Mouse (Mus musculus) midbrain, embryonic 15.5 days (tissue): ENCODE measurements at regions not wholly inside any gene's neighbourhood (a gene's known extent, or its start where the extent isn't known, plus 50 kb on each side); places are given as distances from the start of the nearest gene placed in this dataset.

Experiments used
- ATAC-seq: fragments of 200-750 bp; cut with Nextera tagmentation; replicated peaks from 2 replicates; pipeline ENCODE4 v1.8.0; 2017; ENCODE audit warnings: moderate TSS enrichment
- H3K27ac ChIP-seq: fragments of 300-500 bp; sonication (generic); 2 replicates; pipeline ENCODE4 v1.5.1; 2015; ENCODE audit warnings: mild to moderate bottlenecking, inconsistent platforms
- H3K27me3 ChIP-seq: fragments of 300-500 bp; sonication (generic); replicated peaks from 2 replicates; pipeline ENCODE4 v1.6.1; 2015; ENCODE audit warnings: inconsistent platforms
- H3K36me3 ChIP-seq: fragments of 300-500 bp; sonication (generic); replicated peaks from 2 replicates; pipeline ENCODE4 v1.6.1; 2015; ENCODE audit warnings: inconsistent platforms
- H3K4me1 ChIP-seq: fragments of 300-500 bp; sonication (generic); 2 replicates; pipeline ENCODE4 v1.6.1; 2015; ENCODE audit warnings: inconsistent platforms
- H3K4me2 ChIP-seq: fragments of 300-500 bp; sonication (generic); 2 replicates; pipeline ENCODE4 v1.6.1; 2015; ENCODE audit warnings: inconsistent platforms, mild to moderate bottlenecking, moderate library complexity
- H3K4me3 ChIP-seq: fragments of 300-500 bp; sonication (generic); 2 replicates; pipeline ENCODE4 v1.5.1; 2015; ENCODE audit warnings: mild to moderate bottlenecking, inconsistent platforms
- H3K9ac ChIP-seq: fragments of 300-500 bp; sonication (generic); 2 replicates; pipeline ENCODE4 v1.6.1; 2015; ENCODE audit warnings: mild to moderate bottlenecking, inconsistent platforms
- H3K9me3 ChIP-seq: fragments of 300-500 bp; sonication (generic); 2 replicates; pipeline ENCODE4 v1.6.1; 2016; ENCODE audit warnings: inconsistent platforms
- WGBS: fragments of 180-500 bp; shearing (Covaris S2); methylation state at CpG from one replicate; pipeline ENCODE4 v1.1.7; 2015; ENCODE audit warnings: mixed read lengths; 5-methylcytosine and 5-hydroxymethylcytosine counted together

- 98% methylated on average over 2 of the region's 2 CpGs for WGBS
Observed at GRCm38 (mm10) chr1:23645093-23645492, 116.5 kb upstream of the B3gat2 start.

GRCm38 (mm10) chr1:23648875-23649506 is 112.6 kb upstream of the B3gat2 start:
- no peak overlapping the region for H3K27ac ChIP-seq
- H3K9ac ChIP-seq, result no peak overlapping the region
- no peaks in the 10 kb centered on the region for H3K27me3 ChIP-seq
- no peaks in the 10 kb centered on the region for H3K4me1 ChIP-seq
- no peaks in the 10 kb centered on the region for H3K9me3 ChIP-seq
- no peaks in the 10 kb centered on the region for H3K36me3 ChIP-seq
- 81% methylated on average over 7 of the region's 7 CpGs for WGBS
- no peak overlapping the region for H3K4me2 ChIP-seq
- ATAC-seq, result no peak
- no peak overlapping the region for H3K4me3 ChIP-seq

More at GRCm38 (mm10) chr1:23645093-23645492, 116.5 kb upstream of the B3gat2 start:
- H3K36me3 ChIP-seq, result no peaks in the 10 kb centered on the region
- H3K4me1 ChIP-seq, result no peaks in the 10 kb centered on the region
- no peak overlapping the region for H3K27ac ChIP-seq
- no peak overlapping the region for H3K4me2 ChIP-seq
- no peaks in the 10 kb centered on the region for H3K9me3 ChIP-seq
- no peak overlapping the region for H3K4me3 ChIP-seq
- ATAC-seq, result no peak
- H3K9ac ChIP-seq, result no peak overlapping the region
- no peaks in the 10 kb centered on the region for H3K27me3 ChIP-seq

- H3K9ac ChIP-seq, result no peak overlapping the region
- no peaks in the 10 kb centered on the region for H3K27me3 ChIP-seq
- H3K4me3 ChIP-seq, result no peak overlapping the region
- ATAC-seq, result no peak
- no peaks in the 10 kb centered on the region for H3K9me3 ChIP-seq
- H3K4me1 ChIP-seq, result no peaks in the 10 kb centered on the region
- no peaks in the 10 kb centered on the region for H3K36me3 ChIP-seq
- no peak overlapping the region for H3K4me2 ChIP-seq
- 66% methylated on average over 4 of the region's 4 CpGs for WGBS
- no peak overlapping the region for H3K27ac ChIP-seq
Observed at GRCm38 (mm10) chr1:23649886-23650285, 111.7 kb upstream of the B3gat2 start.

- no peaks in the 10 kb centered on the region for H3K9me3 ChIP-seq
- ATAC-seq, result no peak
- no peaks in the 10 kb centered on the region for H3K36me3 ChIP-seq
- H3K4me1 ChIP-seq, result peaks cover 9% of the 10 kb centered on the region; the same call in 1 of the 2 replicates
- no peak overlapping the region for H3K4me2 ChIP-seq
- H3K9ac ChIP-seq, result no peak overlapping the region
- H3K27me3 ChIP-seq, result no peaks in the 10 kb centered on the region
- no peak overlapping the region for H3K4me3 ChIP-seq
- WGBS, result 81% methylated on average over 4 of the region's 4 CpGs
- H3K27ac ChIP-seq, result no peak overlapping the region
Observed at GRCm38 (mm10) chr1:23653628-23654027, 107.9 kb upstream of the B3gat2 start.

- Histone ChIP-seq H3K27ac (peak overlapping the region; percentile 73), H3K4me2 (peak overlapping the region; percentile 39)
- 0 out of 2 replicates have a peak, but pooled peaks have one; percentile 22 for ATAC-seq
Observed at GRCm38 (mm10) chr1:23655768-23656167, 105.8 kb upstream of the B3gat2 start.

GRCm38 (mm10) chr1:23656302-23656701 is 105.3 kb upstream of the B3gat2 start:
- peak overlapping the region; percentile 39 for H3K4me2 ChIP-seq
- no peaks in the 10 kb centered on the region for H3K9me3 ChIP-seq
- 20% methylated on average over 12 of the region's 12 CpGs for WGBS
- no peaks in the 10 kb centered on the region for H3K36me3 ChIP-seq
- H3K4me3 ChIP-seq, result peak overlapping the region; percentile 6; the same call in 1 of the 2 replicates
- H3K27ac ChIP-seq, result peak overlapping the region; percentile 73
- H3K27me3 ChIP-seq, result no peaks in the 10 kb centered on the region
- H3K4me1 ChIP-seq, result peaks cover 9% of the 10 kb centered on the region; the same call in 1 of the 2 replicates
- H3K9ac ChIP-seq, result no peak overlapping the region
- ATAC-seq, result peak; percentile 89

More at GRCm38 (mm10) chr1:23655768-23656167, 105.8 kb upstream of the B3gat2 start:
- Histone ChIP-seq H3K27me3 (no peaks in the 10 kb centered on the region), H3K4me3 (no peak overlapping the region), H3K9me3 (no peaks in the 10 kb centered on the region), H3K9ac (no peak overlapping the region), H3K4me1 (peaks cover 9% of the 10 kb centered on the region; the same call in 1 of the 2 replicates), H3K36me3 (no peaks in the 10 kb centered on the region)
- WGBS, result 79% methylated on average over 1 of the region's 1 CpGs

GRCm38 (mm10) chr1:23656718-23657117 is 104.8 kb upstream of the B3gat2 start:
- H3K36me3 ChIP-seq, result no peaks in the 10 kb centered on the region
- H3K9ac ChIP-seq, result no peak overlapping the region
- no peak overlapping the region for H3K4me3 ChIP-seq
- peak overlapping the region; percentile 73 for H3K27ac ChIP-seq
- H3K4me2 ChIP-seq, result peak overlapping the region; percentile 39
- no peak; the same call in 1 of the 2 replicates for ATAC-seq
- H3K9me3 ChIP-seq, result no peaks in the 10 kb centered on the region
- 41% methylated on average over 8 of the region's 8 CpGs for WGBS
- H3K4me1 ChIP-seq, result peaks cover 9% of the 10 kb centered on the region; the same call in 1 of the 2 replicates
- no peaks in the 10 kb centered on the region for H3K27me3 ChIP-seq

- Histone ChIP-seq H3K27me3 (no peaks in the 10 kb centered on the region), H3K4me1 (no peaks in the 10 kb centered on the region), H3K4me2 (no peak overlapping the region), H3K9me3 (no peaks in the 10 kb centered on the region), H3K4me3 (no peak overlapping the region), H3K27ac (no peak overlapping the region), H3K9ac (no peak overlapping the region), H3K36me3 (no peaks in the 10 kb centered on the region)
- peak; percentile 63; the same call in 1 of the 2 replicates for ATAC-seq
- WGBS, result 60% methylated on average over 4 of the region's 4 CpGs
Observed at GRCm38 (mm10) chr1:23670514-23670913, 91.0 kb upstream of the B3gat2 start.

- WGBS, result 96% methylated on average over 6 of the region's 6 CpGs
- H3K27ac ChIP-seq, result no peak overlapping the region
- H3K9ac ChIP-seq, result no peak overlapping the region
- H3K36me3 ChIP-seq, result no peaks in the 10 kb centered on the region
- no peaks in the 10 kb centered on the region for H3K4me1 ChIP-seq
- no peak for ATAC-seq
- H3K27me3 ChIP-seq, result no peaks in the 10 kb centered on the region
- H3K4me3 ChIP-seq, result no peak overlapping the region
- H3K9me3 ChIP-seq, result no peaks in the 10 kb centered on the region
- no peak overlapping the region for H3K4me2 ChIP-seq
Observed at GRCm38 (mm10) chr1:23674357-23674756, 87.2 kb upstream of the B3gat2 start.

- no peaks in the 10 kb centered on the region for H3K27me3 ChIP-seq
- no peak overlapping the region for H3K9ac ChIP-seq
- no peak overlapping the region for H3K4me3 ChIP-seq
- no peak for ATAC-seq
- no peaks in the 10 kb centered on the region for H3K9me3 ChIP-seq
- 68% methylated on average over 2 of the region's 2 CpGs for WGBS
- no peak overlapping the region for H3K27ac ChIP-seq
- no peaks in the 10 kb centered on the region for H3K36me3 ChIP-seq
- no peak overlapping the region for H3K4me2 ChIP-seq
- H3K4me1 ChIP-seq, result no peaks in the 10 kb centered on the region
Observed at GRCm38 (mm10) chr1:23676301-23676700, 85.3 kb upstream of the B3gat2 start.

- Histone ChIP-seq H3K9ac (no peak overlapping the region), H3K4me2 (no peak overlapping the region), H3K36me3 (no peaks in the 10 kb centered on the region), H3K9me3 (no peaks in the 10 kb centered on the region), H3K4me3 (no peak overlapping the region), H3K27me3 (no peaks in the 10 kb centered on the region), H3K27ac (no peak overlapping the region), H3K4me1 (no peaks in the 10 kb centered on the region; the same call in 1 of the 2 replicates)
- ATAC-seq, result no peak
- 35% methylated on average over 7 of the region's 7 CpGs for WGBS
Observed at GRCm38 (mm10) chr1:23689398-23689797, 72.2 kb upstream of the B3gat2 start.

- peak; percentile 68 for ATAC-seq
- no peak overlapping the region for H3K9ac ChIP-seq
- H3K27me3 ChIP-seq, result no peaks in the 10 kb centered on the region
- no peaks in the 10 kb centered on the region for H3K36me3 ChIP-seq
- H3K27ac ChIP-seq, result no peak overlapping the region
- H3K9me3 ChIP-seq, result no peaks in the 10 kb centered on the region
- peaks cover 11% of the 10 kb centered on the region; the same call in 1 of the 2 replicates for H3K4me1 ChIP-seq
- no peak overlapping the region for H3K4me3 ChIP-seq
- no peak overlapping the region for H3K4me2 ChIP-seq
- 18% methylated on average over 6 of the region's 6 CpGs for WGBS
Observed at GRCm38 (mm10) chr1:23705489-23705888, 56.1 kb upstream of the B3gat2 start.

- 20% methylated on average over 4 of the region's 4 CpGs for WGBS
- Histone ChIP-seq H3K36me3 (no peaks in the 10 kb centered on the region), H3K9me3 (no peaks in the 10 kb centered on the region), H3K27me3 (no peaks in the 10 kb centered on the region), H3K27ac (no peak overlapping the region), H3K4me1 (peaks cover 11% of the 10 kb centered on the region; the same call in 1 of the 2 replicates), H3K4me3 (no peak overlapping the region), H3K9ac (no peak overlapping the region), H3K4me2 (no peak overlapping the region)
- peak; percentile 55 for ATAC-seq
Observed at GRCm38 (mm10) chr1:23706450-23706849, 55.1 kb upstream of the B3gat2 start.
